Mouse (Mus musculus) G1E (cell line): ENCODE results near the gene Cspg4.
A peak's percentile ranks its signal among the peaks of the same experiment; 100 is the strongest.

Experiments used
- CTCF ChIP-seq: IDR thresholded peaks from 2 replicates; pipeline ENCODE4 v1.5.1; 2012; ENCODE audit warnings: low read depth, low read length, inconsistent platforms, mixed read lengths
- POLR2AphosphoS5 ChIP-seq: IDR thresholded peaks from 2 replicates; pipeline ENCODE4 v1.6.1; 2012; ENCODE audit warnings: low read depth, low read length, inconsistent platforms; ENCODE audit not compliant: insufficient replicate concordance
- TAL1 ChIP-seq: conservative IDR thresholded peaks from 2 replicates; pipeline ENCODE4 v1.6.1; 2012; ENCODE audit warnings: low read depth, low read length, inconsistent platforms, mixed read lengths

DNA sequence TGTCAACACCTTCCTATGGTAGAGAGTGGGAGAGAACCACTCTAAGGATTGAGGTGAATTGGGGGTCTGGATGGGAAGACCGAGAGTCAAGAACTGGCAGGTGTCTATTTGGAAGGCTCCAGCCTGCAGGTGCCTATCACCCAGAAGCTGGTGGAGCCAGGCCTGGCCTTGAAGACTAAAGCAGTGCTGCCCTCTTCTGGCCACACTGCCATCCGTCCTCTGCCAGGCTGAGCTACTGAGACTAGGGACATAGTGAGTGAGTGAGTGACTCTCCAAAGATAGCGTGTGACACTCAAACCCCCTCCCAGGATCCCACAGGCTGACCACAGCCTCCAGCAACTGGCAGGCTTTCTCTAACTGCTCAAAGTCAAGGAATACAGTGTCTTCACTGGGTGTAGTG, 17.3 kb upstream of the Cspg4 start:
- TF ChIP-seq CTCF, result peak; percentile 38; the same call in 1 of the 2 replicates
- no peak for TF ChIP-seq POLR2AphosphoS5
- TF ChIP-seq TAL1, result no peak
